Mouse (Mus musculus): ENCODE results near the gene Eif4b. TPM values are rescaled to one million over a fixed set of nuclear protein-coding genes. Genes with fewer than 3 reads are reported as not detected.

The Eif4b gene
- polyA plus RNA-seq (2016; fragmentation: Nextera tagmentation; extraction: Ambion mirVana): 133 and 140 TPM in 2 replicates

GRCm38 (mm10) chr15:102073559-102074069, at the start of gene Eif4b:
Gene Eif4b, plus strand, starts transcription at chr15:102073773.
- Histone ChIP-seq H3K27ac (peak within 1 kb of the TSS; percentile 98), H3K36me3 (peaks cover 15% of the 10 kb centered on the region), H3K4me1 (peaks cover 24% of the 10 kb centered on the region), H3K27me3 (ENCODE audit: low read depth, poor library complexity, severe bottlenecking) (0 out of 2 replicates have a peak, but pooled peaks cover 4% of the 10 kb centered on the region), H3K4me3 (peak within 1 kb of the TSS; percentile 84), H3K9me3 (replicated peaks) (no peaks in the 10 kb centered on the region)
- WGBS: under 1% methylated on average over 58 of the region's 58 CpGs
- DNase-seq (ENCODE audit: low spot score): peak; percentile 100

DNA sequence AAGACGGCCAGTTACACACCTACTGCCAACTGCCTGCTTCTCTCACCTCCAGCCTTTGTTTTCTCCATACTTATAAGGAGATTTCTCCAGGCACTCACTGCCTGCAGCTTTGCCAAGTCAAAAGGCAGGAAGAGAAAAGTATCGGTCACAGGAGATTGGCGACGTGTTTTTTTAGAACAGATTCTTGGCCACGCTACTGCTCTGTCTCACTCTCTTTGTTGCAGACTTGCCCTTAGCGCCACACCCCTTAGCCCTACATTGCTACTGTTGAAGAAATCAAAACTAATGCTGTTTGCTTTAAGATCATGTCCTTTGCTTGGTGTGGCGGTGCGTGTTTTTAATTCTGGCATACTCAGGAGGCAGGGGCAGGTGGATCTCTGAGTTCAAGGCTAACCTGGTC, 49.7 kb upstream of the Eif4b start:
- Histone ChIP-seq H3K36me3 (no peaks in the 10 kb centered on the region), H3K27ac (0 out of 2 replicates have a peak overlapping the region, but pooled peaks have one; percentile 25), H3K4me1 (peaks cover 32% of the 10 kb centered on the region), H3K9me3 (replicated peaks) (no peaks in the 10 kb centered on the region), H3K27me3 (ENCODE audit: low read depth, poor library complexity, severe bottlenecking) (peaks cover 62% of the 10 kb centered on the region), H3K4me3 (no peak overlapping the region)
- 71% methylated on average over 8 of the region's 8 CpGs for WGBS
- no peak for DNase-seq (ENCODE audit: low spot score)

DNA sequence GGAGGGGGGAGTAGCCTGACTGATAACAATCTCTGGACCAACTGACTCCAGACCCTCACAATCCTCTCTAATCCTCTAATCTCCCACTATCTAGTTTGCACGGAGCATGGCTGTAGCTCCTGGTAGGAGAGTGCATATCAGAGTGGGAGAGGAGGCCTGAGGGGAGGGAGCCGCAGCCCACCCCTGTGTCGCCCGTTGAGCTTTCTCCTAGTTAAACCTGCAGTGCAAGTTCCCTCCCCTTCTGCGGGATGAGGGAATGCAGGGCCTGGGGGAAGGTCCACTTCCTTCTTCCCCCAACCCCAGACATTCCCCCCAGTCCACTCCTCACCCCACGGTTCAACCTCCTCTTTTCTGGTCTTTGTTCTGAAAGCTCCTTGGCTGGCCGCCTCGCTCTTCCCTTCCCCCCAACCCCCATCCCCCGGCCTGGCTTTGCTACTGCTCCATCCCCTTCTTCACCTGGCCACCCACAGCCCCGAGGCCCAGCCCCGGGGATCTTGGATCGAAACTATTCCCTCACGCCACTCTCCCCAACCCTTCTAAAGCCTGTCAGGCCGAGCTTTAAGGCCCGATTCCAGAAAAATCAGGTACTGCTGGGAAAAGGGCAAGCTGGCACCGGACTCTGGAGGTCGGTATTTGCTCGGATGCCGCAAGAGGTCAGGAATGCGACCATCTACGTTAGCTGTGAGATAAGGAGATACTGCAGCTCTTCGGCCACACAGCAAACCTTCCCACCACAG, 48.3 kb upstream of the Eif4b start:
- Histone ChIP-seq H3K27me3 (ENCODE audit: low read depth, poor library complexity, severe bottlenecking) (peaks cover 76% of the 10 kb centered on the region), H3K9me3 (replicated peaks) (no peaks in the 10 kb centered on the region), H3K4me1 (peaks cover 32% of the 10 kb centered on the region), H3K36me3 (no peaks in the 10 kb centered on the region), H3K27ac (peak overlapping the region; percentile 80), H3K4me3 (peak overlapping the region; percentile 37)
- peak; percentile 67 for DNase-seq (ENCODE audit: low spot score)
- WGBS: 3% methylated on average over 22 of the region's 22 CpGs

DNA sequence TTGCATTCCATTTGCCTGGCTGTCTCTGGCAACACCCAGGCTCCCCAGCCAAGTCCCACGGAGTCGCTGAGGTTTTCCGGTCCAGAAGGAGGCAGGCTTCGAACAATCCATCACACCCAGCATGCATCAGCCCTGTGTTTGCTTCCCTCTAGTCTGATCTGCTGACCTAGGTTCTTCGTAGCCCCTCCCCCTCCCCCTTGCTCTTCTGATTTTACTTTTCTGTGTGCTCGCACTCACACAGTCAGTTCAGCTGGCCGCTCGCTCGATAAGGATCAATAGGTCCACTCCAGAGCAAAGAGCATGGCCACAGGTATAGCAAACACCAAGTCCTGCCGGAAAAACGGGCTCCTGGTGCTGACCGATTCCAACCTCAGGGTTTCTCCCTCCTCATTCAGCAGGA, 47.1 kb upstream of the Eif4b start:
- Histone ChIP-seq H3K4me3 (peak overlapping the region; percentile 16; the same call in 1 of the 2 replicates), H3K4me1 (peaks cover 32% of the 10 kb centered on the region), H3K9me3 (replicated peaks) (no peaks in the 10 kb centered on the region), H3K27ac (no peak overlapping the region), H3K36me3 (no peaks in the 10 kb centered on the region), H3K27me3 (ENCODE audit: low read depth, poor library complexity, severe bottlenecking) (peaks cover 76% of the 10 kb centered on the region)
- 7% methylated on average over 12 of the region's 12 CpGs for WGBS
- no peak for DNase-seq (ENCODE audit: low spot score)

- peak; percentile 63 for DNase-seq (ENCODE audit: low spot score)
- Histone ChIP-seq H3K4me3 (peak within 1 kb of the TSS; percentile 51), H3K9me3 (replicated peaks) (no peaks in the 10 kb centered on the region), H3K4me1 (peaks cover 32% of the 10 kb centered on the region), H3K27ac (peak within 1 kb of the TSS; percentile 69), H3K36me3 (no peaks in the 10 kb centered on the region), H3K27me3 (ENCODE audit: low read depth, poor library complexity, severe bottlenecking) (peaks cover 72% of the 10 kb centered on the region)
- under 1% methylated on average over 28 of the region's 28 CpGs for WGBS
These were observed 45.5 kb upstream of the Eif4b start, which contains the start of gene Krt18 for GRCm38 (mm10) chr15:102028040-102028439. Gene Krt18, plus strand, starts transcription at chr15:102028180.

DNA sequence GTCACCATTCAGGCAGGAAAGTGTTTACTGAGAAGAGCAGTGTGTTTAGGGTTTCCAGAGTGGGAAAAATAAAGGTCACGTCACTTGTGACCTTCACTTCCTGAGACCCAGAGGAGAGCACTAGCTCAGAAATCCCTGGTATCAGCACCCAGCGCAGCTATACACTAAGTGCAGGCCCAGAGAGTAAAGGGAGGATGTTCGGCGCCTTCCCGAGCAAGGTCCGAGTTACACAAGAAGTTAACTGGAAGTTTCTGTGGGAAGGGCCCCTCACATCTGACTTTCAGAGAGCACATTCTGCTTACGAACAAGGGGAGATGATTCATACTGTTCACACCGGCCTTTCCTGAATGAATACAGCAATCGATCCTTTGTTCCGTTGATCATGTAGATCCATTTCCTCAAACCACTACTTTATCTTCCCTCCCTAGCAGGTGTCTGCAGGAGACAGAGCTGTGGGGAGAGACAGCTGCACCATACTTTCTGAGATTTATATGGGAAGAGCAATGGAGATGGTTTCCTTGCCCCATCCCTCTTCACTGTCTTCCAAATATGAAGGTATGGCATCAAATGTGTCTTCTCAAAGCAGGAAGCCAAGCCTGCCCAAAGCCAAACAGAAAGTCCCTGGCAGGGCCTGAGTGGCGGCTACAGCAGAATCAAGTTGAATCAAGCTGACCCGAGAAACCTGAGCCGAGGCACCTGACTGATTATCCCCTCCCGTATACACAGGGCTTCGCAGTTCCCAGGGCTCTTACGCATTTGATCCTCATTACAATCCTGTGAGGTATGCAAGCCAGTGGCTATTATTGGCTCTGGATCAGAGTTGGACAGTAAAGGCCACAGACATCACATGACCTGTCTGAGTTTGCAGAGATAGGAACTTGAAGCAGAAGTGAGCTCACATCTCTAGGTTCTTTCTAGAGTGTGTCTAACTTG, 39.2 kb upstream of the Eif4b start:
- 69% methylated on average over 16 of the region's 16 CpGs for WGBS
- H3K27me3 ChIP-seq (ENCODE audit: low read depth, poor library complexity, severe bottlenecking): peaks cover 9% of the 10 kb centered on the region
- H3K4me3 ChIP-seq: no peak overlapping the region
- H3K36me3 ChIP-seq: no peaks in the 10 kb centered on the region
- DNase-seq (ENCODE audit: low spot score): no peak
- H3K4me1 ChIP-seq: no peaks in the 10 kb centered on the region
- H3K9me3 ChIP-seq (replicated peaks): no peaks in the 10 kb centered on the region
- H3K27ac ChIP-seq: no peak overlapping the region

GRCm38 (mm10) chr15:102040277-102040676, 33.3 kb upstream of the Eif4b start:
- Histone ChIP-seq H3K4me1 (0 out of 2 replicates have a peak, but pooled peaks cover 4% of the 10 kb centered on the region), H3K9me3 (replicated peaks) (no peaks in the 10 kb centered on the region), H3K36me3 (no peaks in the 10 kb centered on the region), H3K27me3 (ENCODE audit: low read depth, poor library complexity, severe bottlenecking) (no peaks in the 10 kb centered on the region), H3K4me3 (no peak overlapping the region), H3K27ac (no peak overlapping the region)
- DNase-seq (ENCODE audit: low spot score): no peak
- WGBS: 87% methylated on average over 4 of the region's 4 CpGs

- H3K36me3 ChIP-seq: no peaks in the 10 kb centered on the region
- 29% methylated on average over 7 of the region's 7 CpGs for WGBS
- no peaks in the 10 kb centered on the region for H3K27me3 ChIP-seq (ENCODE audit: low read depth, poor library complexity, severe bottlenecking)
- H3K9me3 ChIP-seq (replicated peaks): no peaks in the 10 kb centered on the region
- DNase-seq (ENCODE audit: low spot score): no peak
- H3K27ac ChIP-seq: no peak overlapping the region
- H3K4me3 ChIP-seq: peak overlapping the region; percentile 28; the same call in 1 of the 2 replicates
- H3K4me1 ChIP-seq: 0 out of 2 replicates have a peak, but pooled peaks cover 4% of the 10 kb centered on the region
These were observed 31.6 kb upstream of the Eif4b start for GRCm38 (mm10) chr15:102041951-102042350.

DNA sequence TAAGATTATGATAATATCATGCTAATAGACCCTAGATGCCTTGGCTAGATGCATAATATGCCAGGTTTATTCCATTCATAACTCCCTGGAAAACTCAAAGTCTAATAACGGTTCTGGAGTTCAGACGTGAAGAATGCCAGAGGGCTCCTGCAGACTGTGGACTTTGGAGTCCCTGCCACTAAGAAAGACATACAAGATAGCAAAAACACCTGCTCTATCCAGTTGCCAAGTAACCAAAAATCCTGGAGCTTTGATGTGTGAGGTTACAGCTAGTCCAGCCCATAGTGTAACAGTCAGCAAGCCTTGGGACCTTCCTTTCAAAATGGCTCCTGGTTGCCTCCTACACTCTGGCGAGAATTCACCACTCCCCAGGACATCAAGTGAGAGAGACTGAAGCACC, 28.8 kb upstream of the Eif4b start:
- no peaks in the 10 kb centered on the region for H3K27me3 ChIP-seq (ENCODE audit: low read depth, poor library complexity, severe bottlenecking)
- H3K9me3 ChIP-seq (replicated peaks): no peaks in the 10 kb centered on the region
- no peaks in the 10 kb centered on the region for H3K36me3 ChIP-seq
- 0 out of 2 replicates have a peak, but pooled peaks cover 4% of the 10 kb centered on the region for H3K4me1 ChIP-seq
- 81% methylated on average over 3 of the region's 3 CpGs for WGBS
- no peak overlapping the region for H3K4me3 ChIP-seq
- H3K27ac ChIP-seq: no peak overlapping the region
- DNase-seq (ENCODE audit: low spot score): no peak

DNA sequence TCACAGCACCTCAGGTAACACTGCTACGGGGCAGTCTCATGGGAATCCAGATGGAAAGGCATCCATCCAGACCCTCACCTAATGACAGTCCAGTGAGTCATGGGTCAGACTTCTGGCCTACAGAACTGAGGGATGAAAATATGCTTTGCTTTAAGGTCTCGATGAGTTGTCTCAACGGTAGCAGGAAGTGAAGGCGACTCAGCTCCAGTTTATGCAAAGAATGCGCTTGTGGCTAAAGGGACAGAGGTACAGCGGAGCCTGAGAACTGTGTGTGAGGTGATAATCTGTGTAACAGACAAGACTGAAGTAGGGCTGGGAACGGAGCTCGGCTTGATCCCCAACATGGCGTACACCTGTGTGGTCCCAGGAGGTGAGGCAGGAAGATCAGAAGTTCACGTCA, 27.9 kb upstream of the Eif4b start:
- Histone ChIP-seq H3K4me3 (no peak overlapping the region), H3K27ac (no peak overlapping the region), H3K27me3 (ENCODE audit: low read depth, poor library complexity, severe bottlenecking) (no peaks in the 10 kb centered on the region), H3K4me1 (0 out of 2 replicates have a peak, but pooled peaks cover 4% of the 10 kb centered on the region), H3K9me3 (replicated peaks) (no peaks in the 10 kb centered on the region), H3K36me3 (no peaks in the 10 kb centered on the region)
- DNase-seq (ENCODE audit: low spot score): no peak
- 91% methylated on average over 10 of the region's 10 CpGs for WGBS

DNA sequence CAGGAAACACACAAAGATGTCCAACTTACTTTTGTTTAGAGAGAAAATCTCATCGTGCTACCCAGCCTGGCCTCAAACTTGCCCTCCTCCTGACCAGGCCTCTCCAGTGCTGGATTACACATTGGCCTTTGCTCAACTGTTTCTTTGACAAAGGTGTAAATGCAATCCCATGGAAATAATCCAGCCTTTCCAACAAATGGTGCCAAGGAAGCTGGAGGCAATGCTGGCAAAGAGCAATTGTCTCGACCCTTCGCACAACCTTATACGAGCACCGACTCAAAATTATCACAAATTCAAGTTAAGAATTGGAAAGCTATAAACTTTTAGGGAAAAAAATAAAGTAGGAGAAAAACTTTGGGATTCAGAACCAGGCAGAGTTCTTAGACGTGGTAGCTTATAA, 25.6 kb upstream of the Eif4b start:
- DNase-seq (ENCODE audit: low spot score): no peak
- Histone ChIP-seq H3K36me3 (no peaks in the 10 kb centered on the region), H3K27me3 (ENCODE audit: low read depth, poor library complexity, severe bottlenecking) (no peaks in the 10 kb centered on the region), H3K9me3 (replicated peaks) (no peaks in the 10 kb centered on the region), H3K4me3 (no peak overlapping the region), H3K27ac (no peak overlapping the region), H3K4me1 (peaks cover 12% of the 10 kb centered on the region)
- WGBS: 89% methylated on average over 6 of the region's 6 CpGs

- Histone ChIP-seq H3K9me3 (replicated peaks) (no peaks in the 10 kb centered on the region), H3K36me3 (no peaks in the 10 kb centered on the region), H3K27me3 (ENCODE audit: low read depth, poor library complexity, severe bottlenecking) (no peaks in the 10 kb centered on the region), H3K4me1 (peaks cover 12% of the 10 kb centered on the region), H3K27ac (no peak overlapping the region), H3K4me3 (no peak overlapping the region)
- no peak for DNase-seq (ENCODE audit: low spot score)
These were observed 23.7 kb upstream of the Eif4b start for GRCm38 (mm10) chr15:102049871-102050270.

All from limb, embryonic 10.5 days (tissue).